Mouse (Mus musculus) neutrophil, adult 59 days (primary cell): ENCODE data around the gene Pik3r1. TPM values are rescaled to one million over a fixed set of nuclear protein-coding genes. Genes with fewer than 3 reads are reported as not detected.

ENCODE experiments used
- total RNA-seq, 2 experiments: library from RNA; stranded (reverse); gene quantifications; 1 replicate in 1 of 2; 2 replicates in 1 of 2; pipeline ENCODE4 v1.2.4; 2023

Gene Pik3r1
- total RNA-seq = 10 to 100 TPM; 54.9 to 60.7 TPM

GRCm38 (mm10) chr13:101767809-101768629, at the start of gene Pik3r1:
Gene Pik3r1, minus strand, starts transcription at chr13:101768217.

